Mouse (Mus musculus) cortical plate, adult 2 months (tissue): Measurements from ENCODE around the gene Tppp3.

ENCODE experiments used
- CTCF ChIP-seq: fragments of 200-500 bp; IDR thresholded peaks from 2 replicates; pipeline ENCODE4 v1.5.1; 2011; ENCODE audit warnings: mild to moderate bottlenecking, control low read depth, low read length; ENCODE audit not compliant: insufficient read depth; ENCODE audit errors: extremely low read depth
- POLR2A ChIP-seq: fragments of 200-500 bp; IDR thresholded peaks from 2 replicates; pipeline ENCODE4 v1.6.1; 2011; ENCODE audit warnings: mild to moderate bottlenecking, low read length, control low read depth; ENCODE audit not compliant: insufficient read depth; ENCODE audit errors: extremely low read depth

DNA sequence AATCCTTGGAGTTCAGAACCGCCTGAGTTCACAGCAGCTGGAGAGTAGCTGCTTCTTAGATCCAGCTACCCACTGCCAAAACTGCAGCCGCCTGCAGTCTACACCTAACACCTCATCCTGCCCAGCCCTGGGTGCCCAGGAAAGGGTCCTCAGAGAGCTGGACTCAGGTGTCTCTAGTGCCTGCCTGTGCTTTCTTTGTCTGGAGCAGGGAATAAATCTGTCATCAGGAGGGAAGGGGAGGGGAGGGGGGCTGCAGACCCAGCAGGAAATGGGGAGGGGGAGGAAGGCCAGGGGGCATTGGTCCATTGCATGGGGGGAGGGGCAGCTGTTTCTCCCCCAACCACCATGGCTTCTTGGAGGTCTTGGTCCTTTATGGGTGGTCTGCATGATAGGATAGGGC lies 48.3 kb upstream of the Tppp3 start:
- TF ChIP-seq CTCF (no peak), POLR2A (no peak)
